Mouse (Mus musculus) cerebellum, postnatal 36 days (tissue): ENCODE measurements around the gene Tnfaip6.

ENCODE experiments used
- DNase-seq, 2 experiments: peaks; one replicate each; pipeline ENCODE4 v3.0.0; 2021 to 2022; ENCODE audit warnings: mixed read lengths in 2 of 2

Gene Tnfaip6

GRCm38 (mm10) chr2:52053502-52053901 lies 15.7 kb downstream of the Tnfaip6 start:
- DNase-seq = no peak

- DNase-seq = no peak
Observed at GRCm38 (mm10) chr2:52055616-52056015, 17.8 kb downstream of the Tnfaip6 start.

GRCm38 (mm10) chr2:52057099-52057498 lies 19.3 kb downstream of the Tnfaip6 start:
- no peak for DNase-seq

- DNase-seq = no peak
Observed at GRCm38 (mm10) chr2:52057681-52058080, 19.9 kb downstream of the Tnfaip6 start.

GRCm38 (mm10) chr2:52068641-52069040 lies 30.8 kb downstream of the Tnfaip6 start:
- DNase-seq = no peak

GRCm38 (mm10) chr2:52070816-52071215 lies 33.0 kb downstream of the Tnfaip6 start:
- DNase-seq = no peak

GRCm38 (mm10) chr2:52071241-52071991 lies 33.6 kb downstream of the Tnfaip6 start:
- no peak for DNase-seq

GRCm38 (mm10) chr2:52072065-52072490 lies 34.3 kb downstream of the Tnfaip6 start:
- peak in 1 of 2 experiments; percentile 12 for DNase-seq

GRCm38 (mm10) chr2:52072491-52073140 lies 34.8 kb downstream of the Tnfaip6 start, which contains the start of gene Rif1:
TSS of gene Rif1 (plus strand) at chr2:52072832.
- DNase-seq = peak; percentile 87 to 92

- DNase-seq = peak in 1 of 2 experiments; percentile 36
Observed at GRCm38 (mm10) chr2:52073141-52073904, 35.5 kb downstream of the Tnfaip6 start.

GRCm38 (mm10) chr2:52078666-52079065 lies 40.9 kb downstream of the Tnfaip6 start:
- DNase-seq = no peak

GRCm38 (mm10) chr2:52084013-52084412 lies 46.2 kb downstream of the Tnfaip6 start:
- no peak for DNase-seq

GRCm38 (mm10) chr2:52084571-52084970 lies 46.8 kb downstream of the Tnfaip6 start:
- peak; percentile 63 to 69 for DNase-seq
